In genomic region chr4:150758467-150759237, GRCm38 (mm10) we compare ENCODE assay signal across 9 mouse cellular contexts.
A peak's percentile ranks its signal among the peaks of the same experiment; 100 is the strongest.
DNase-seq lines count a peak whose midpoint lies in the region; ATAC-seq and TF ChIP-seq lines count a peak whose summit lies in the region.
"Had no signal": no experiment of that assay in that cellular context is flagged by ENCODE, and none has a peak within 500 bp of the region (broad histone marks: within the 10 kb centered on the region; RNA-seq: fewer than 3 reads in every experiment).

No protein-coding gene starts in this region.

- no peak for TF ChIP-seq POLR2A in liver, adult 2 months (IDR thresholded peaks at IDR 0.05; ENCODE audit: extremely low read depth, insufficient read depth, low read length)
- TF ChIP-seq POLR2A in thymus, adult 2 months (IDR thresholded peaks at IDR 0.05; ENCODE audit: control insufficient read depth, extremely low read depth, insufficient read depth, low read length, poor library complexity), result no peak

- H3K4me1 ChIP-seq in hindbrain, embryonic 14.5 days (replicated peaks; ENCODE audit: control insufficient read depth, insufficient read depth, low read length), result peaks cover 27% of the 10 kb centered on the region
- peaks cover 1% of the 10 kb centered on the region; the same call in 1 of the 2 replicates for H3K4me1 ChIP-seq in liver, adult 2 months (ENCODE audit: control insufficient read depth, insufficient read depth, low read length)
- H3K4me1 ChIP-seq in stomach, postnatal 0 days (replicated peaks; ENCODE audit: control insufficient read depth, insufficient read depth), result 0 out of 2 replicates have a peak, but pooled peaks cover 2% of the 10 kb centered on the region
- no peaks in the 10 kb centered on the region for H3K4me1 ChIP-seq in thymus, adult 2 months (replicated peaks; ENCODE audit: control insufficient read depth, insufficient read depth, low read length)

- WGBS in hindbrain, embryonic 14.5 days, result 3% methylated on average over 15 of the region's 15 CpGs
- 57% methylated on average over 15 of the region's 15 CpGs for WGBS in liver, adult 2 months
- WGBS in stomach, postnatal 0 days, result 20% methylated on average over 15 of the region's 15 CpGs
- WGBS in thymus, adult 2 months, result 71% methylated on average over 15 of the region's 15 CpGs

- no peaks in the 10 kb centered on the region for H3K79me2 ChIP-seq in liver, adult 2 months (ENCODE audit: control insufficient read depth, insufficient read depth, low read length)

- no peak for TF ChIP-seq EP300 in stomach, postnatal 0 days (optimal IDR thresholded peaks at IDR 0.05)

- ATAC-seq in hindbrain, embryonic 14.5 days (ENCODE audit: low FRiP score), result peak; percentile 81
- ATAC-seq in stomach, postnatal 0 days (ENCODE audit: low FRiP score, low TSS enrichment), result peak; percentile 45
- ATAC-seq: Patski had no signal

- H3K27ac ChIP-seq in hindbrain, embryonic 14.5 days, result peak overlapping the region; percentile 93
- H3K27ac ChIP-seq in liver, adult 2 months (replicated peaks; ENCODE audit: insufficient read depth, low read depth, low read length), result no peak overlapping the region; the same call in 1 of the 2 replicates
- H3K27ac ChIP-seq in stomach, postnatal 0 days (replicated peaks), result peak overlapping the region; percentile 67
- no peak overlapping the region for H3K27ac ChIP-seq in thymus, adult 2 months (ENCODE audit: control insufficient read depth, insufficient read depth, low read length)

- no peaks in the 10 kb centered on the region for H3K27me3 ChIP-seq in hindbrain, embryonic 14.5 days (ENCODE audit: control insufficient read depth, insufficient read depth, low read length)
- H3K27me3 ChIP-seq in liver, adult 2 months (ENCODE audit: control insufficient read depth, insufficient read depth, low read length), result no peaks in the 10 kb centered on the region
- no peaks in the 10 kb centered on the region for H3K27me3 ChIP-seq in stomach, postnatal 0 days (ENCODE audit: control insufficient read depth, insufficient read depth, low read length)
- no peaks in the 10 kb centered on the region for H3K27me3 ChIP-seq in thymus, adult 2 months (ENCODE audit: control insufficient read depth, insufficient read depth, low read length)
- H3K27me3 ChIP-seq: Patski had no signal

- no peak overlapping the region for H3K4me3 ChIP-seq in hindbrain, embryonic 14.5 days (replicated peaks; ENCODE audit: low read length)
- H3K4me3 ChIP-seq in liver, adult 2 months (ENCODE audit: insufficient read depth, low read depth, low read length), result no peak overlapping the region
- H3K4me3 ChIP-seq in stomach, postnatal 0 days (ENCODE audit: low read depth, low read length), result no peak overlapping the region
- H3K4me3 ChIP-seq in thymus, adult 2 months (ENCODE audit: control insufficient read depth, insufficient read depth, low read length), result no peak overlapping the region

- no peak for TF ChIP-seq CTCF in liver, adult 2 months (IDR thresholded peaks at IDR 0.05; ENCODE audit: low read depth, low read length)
- no peak for TF ChIP-seq CTCF in stomach, postnatal 0 days (IDR thresholded peaks at IDR 0.05; ENCODE audit: low read depth)
- TF ChIP-seq CTCF in thymus, adult 2 months (IDR thresholded peaks at IDR 0.05; ENCODE audit: borderline replicate concordance, control insufficient read depth, extremely low read depth, insufficient read depth, low read length, poor library complexity), result no peak

- peak; percentile 58 for DNase-seq in lung, postnatal 10 days
- DNase-seq in lung, postnatal 25 days (ENCODE audit: low spot score), result no peak
- peak; percentile 71 for DNase-seq in hindbrain, embryonic 14.5 days (ENCODE audit: low spot score)
- no peak for DNase-seq in liver, adult 2 months (ENCODE audit: extremely low read depth, low read depth, low spot score)
- DNase-seq in stomach, postnatal 0 days (ENCODE audit: low spot score), result no peak
- no peak for DNase-seq in thymus, adult 18-20 months
- DNase-seq in left cerebral cortex, adult 18-20 months (ENCODE audit: low spot score in 2 of 2), result no peak
- no peak for DNase-seq in thymus, adult 2 months

- peak overlapping the region; percentile 52 for H3K9ac ChIP-seq in hindbrain, embryonic 14.5 days
- H3K9ac ChIP-seq in liver, adult 2 months (ENCODE audit: low read depth, low read length), result peak overlapping the region; percentile 32; the same call in 1 of the 2 replicates
- H3K9ac ChIP-seq in stomach, postnatal 0 days (ENCODE audit: low read length), result no peak overlapping the region

- H3K9me3 ChIP-seq in hindbrain, embryonic 14.5 days (ENCODE audit: control insufficient read depth, low read length), result no peaks in the 10 kb centered on the region
- H3K9me3 ChIP-seq in stomach, postnatal 0 days (ENCODE audit: control insufficient read depth, low read length), result no peaks in the 10 kb centered on the region

- H3K36me3 ChIP-seq in hindbrain, embryonic 14.5 days (replicated peaks; ENCODE audit: control insufficient read depth, insufficient read depth), result no peaks in the 10 kb centered on the region
- H3K36me3 ChIP-seq in liver, adult 2 months (ENCODE audit: control insufficient read depth, insufficient read depth, low read length), result no peaks in the 10 kb centered on the region
- no peaks in the 10 kb centered on the region for H3K36me3 ChIP-seq in stomach, postnatal 0 days (ENCODE audit: control insufficient read depth, insufficient read depth, low read length)
- H3K36me3 ChIP-seq in thymus, adult 2 months (ENCODE audit: control insufficient read depth, insufficient read depth, low read length), result no peaks in the 10 kb centered on the region

- H3K4me2 ChIP-seq in hindbrain, embryonic 14.5 days (replicated peaks), result peak overlapping the region; percentile 28
- no peak overlapping the region for H3K4me2 ChIP-seq in stomach, postnatal 0 days (replicated peaks; ENCODE audit: low read depth)

Comparison
In these comparisons a context has a peak if more than half of its experiments do, and no peak if none do; other contexts are left out.
1. DNase-seq: peak in lung, postnatal 10 days (single experiment) and hindbrain, embryonic 14.5 days (single experiment); none in lung, postnatal 25 days (single experiment), liver, adult 2 months (single experiment), stomach, postnatal 0 days (single experiment), thymus, adult 18-20 months (0 of 2), left cerebral cortex, adult 18-20 months (0 of 2) and thymus, adult 2 months (single experiment).
2. H3K27ac ChIP-seq: peak in hindbrain, embryonic 14.5 days (single experiment) and stomach, postnatal 0 days (single experiment); none in liver, adult 2 months (single experiment) and thymus, adult 2 months (single experiment).